Mouse (Mus musculus): ENCODE measurements around the gene Dram1.

- no peak for TF ChIP-seq ZNF384 (IDR thresholded peaks at IDR 0.05; ENCODE audit: low read depth, low read length)
- no peak for TF ChIP-seq HCFC1 (IDR thresholded peaks at IDR 0.05; ENCODE audit: borderline replicate concordance, insufficient read depth, low read length)
- TF ChIP-seq MAFK (IDR thresholded peaks at IDR 0.05; ENCODE audit: insufficient read depth, low read depth, low read length): no peak
- no peak for TF ChIP-seq CHD2 (IDR thresholded peaks at IDR 0.05; ENCODE audit: low read depth, low read length)
- TF ChIP-seq ZC3H11A (IDR thresholded peaks at IDR 0.05; ENCODE audit: borderline replicate concordance, low read depth, low read length): peak; percentile 94
These were observed 74.6 kb downstream of the Dram1 start for GRCm38 (mm10) chr10:88304302-88304701.

Measured in ES-E14 (cell line).